Mouse (Mus musculus) MEL (cell line): ENCODE results near the gene Gpn3.

ENCODE experiments used
- CHD2 ChIP-seq: IDR thresholded peaks from 2 replicates; pipeline ENCODE4 v1.6.1; 2011; ENCODE audit warnings: low read length, improper control_type of control experiment
- CTCF ChIP-seq, 3 experiments: IDR thresholded peaks in 2 of 3; conservative IDR thresholded peaks in 1 of 3; 2 replicates each; pipeline ENCODE4 v1.5.1; 2011 to 2012; ENCODE audit warnings: low read length in 3 of 3, low read depth in 2 of 3, mild to moderate bottlenecking in 2 of 3, improper control_type of control experiment in 1 of 3, inconsistent platforms in 1 of 3, mixed read lengths in 1 of 3, moderate library complexity in 1 of 3; ENCODE audit not compliant: control insufficient read depth in 1 of 3, insufficient read depth in 1 of 3, poor library complexity in 1 of 3, severe bottlenecking in 1 of 3
- EP300 ChIP-seq, 2 experiments: IDR thresholded peaks; 2 replicates each; pipeline ENCODE4 v1.6.1; 2011; ENCODE audit warnings: improper control_type of control experiment in 2 of 2, low read length in 2 of 2, low read depth in 1 of 2, mild to moderate bottlenecking in 1 of 2
- ETS1 ChIP-seq: IDR thresholded peaks from 2 replicates; pipeline ENCODE4 v1.6.1; 2012; ENCODE audit warnings: low read depth, mild to moderate bottlenecking, inconsistent platforms, low read length, improper control_type of control experiment, moderate library complexity
- KAT2A ChIP-seq: conservative IDR thresholded peaks from 2 replicates; pipeline ENCODE4 v1.6.1; 2012; ENCODE audit warnings: low read depth, low read length, improper control_type of control experiment, inconsistent platforms
- MAFK ChIP-seq: IDR thresholded peaks from 2 replicates; pipeline ENCODE4 v1.6.1; 2011; ENCODE audit warnings: low read depth, mild to moderate bottlenecking, low read length, improper control_type of control experiment, borderline replicate concordance
- MAX ChIP-seq: IDR thresholded peaks from 2 replicates; pipeline ENCODE4 v1.6.1; 2011; ENCODE audit warnings: low read length, improper control_type of control experiment
- MAZ ChIP-seq: IDR thresholded peaks from 2 replicates; pipeline ENCODE4 v1.6.1; 2012; ENCODE audit warnings: low read depth, mild to moderate bottlenecking, inconsistent platforms, low read length, improper control_type of control experiment
- MXI1 ChIP-seq: IDR thresholded peaks from 2 replicates; pipeline ENCODE4 v1.6.1; 2011; ENCODE audit warnings: mild to moderate bottlenecking, low read depth, low read length, improper control_type of control experiment
- MYC ChIP-seq: IDR thresholded peaks from 2 replicates; pipeline ENCODE4 v1.6.1; 2011; ENCODE audit warnings: low read depth, mild to moderate bottlenecking, low read length, improper control_type of control experiment, moderate library complexity
- NRF1 ChIP-seq: IDR thresholded peaks from 2 replicates; pipeline ENCODE4 v1.6.1; 2014; ENCODE audit warnings: low read depth, mild to moderate bottlenecking, inconsistent platforms, low read length, improper control_type of control experiment, moderate library complexity; ENCODE audit not compliant: poor library complexity, insufficient read depth, severe bottlenecking
- POLR2A ChIP-seq, 2 experiments: IDR thresholded peaks; 2 replicates each; pipeline ENCODE4 v1.6.1; 2011 to 2012; ENCODE audit warnings: low read length in 2 of 2, mild to moderate bottlenecking in 2 of 2, control low read depth in 1 of 2, improper control_type of control experiment in 1 of 2, low read depth in 1 of 2, moderate library complexity in 1 of 2; ENCODE audit not compliant: control insufficient read depth in 1 of 2, insufficient read depth in 1 of 2, poor library complexity in 1 of 2
- TCF12 ChIP-seq: IDR thresholded peaks from 2 replicates; pipeline ENCODE4 v1.6.1; 2014; ENCODE audit warnings: low read depth, mild to moderate bottlenecking, inconsistent platforms, low read length, improper control_type of control experiment, moderate library complexity
- ZKSCAN1 ChIP-seq: IDR thresholded peaks from 2 replicates; pipeline ENCODE4 v1.6.1; 2012; ENCODE audit warnings: low read depth, mild to moderate bottlenecking, inconsistent platforms, low read length, improper control_type of control experiment, moderate library complexity

- TF ChIP-seq CTCF (IDR thresholded peaks at IDR 0.05 in 2 of 3, conservative IDR thresholded peaks at IDR 0.05 in 1 of 3; ENCODE audit: control insufficient read depth in 1 of 3, insufficient read depth in 1 of 3, low read depth in 2 of 3, low read length in 3 of 3, poor library complexity in 1 of 3, severe bottlenecking in 1 of 3) = no peak
- no peak for TF ChIP-seq MAFK
- no peak for TF ChIP-seq MAX
- TF ChIP-seq POLR2A (IDR thresholded peaks at IDR 0.05; ENCODE audit: control insufficient read depth in 1 of 2, insufficient read depth in 1 of 2, low read depth in 1 of 2, low read length in 2 of 2, poor library complexity in 1 of 2) = no peak; a peak in 1 of 4 replicates
- no peak for TF ChIP-seq ZKSCAN1
- no peak for TF ChIP-seq NRF1
- TF ChIP-seq KAT2A = no peak
- no peak for TF ChIP-seq MXI1
- TF ChIP-seq TCF12 = no peak
- no peak for TF ChIP-seq CHD2
- no peak for TF ChIP-seq ETS1
- no peak for TF ChIP-seq MAZ
- TF ChIP-seq MYC = no peak
- no peak for TF ChIP-seq EP300 (IDR thresholded peaks at IDR 0.05; ENCODE audit: low read depth in 1 of 2, low read length in 2 of 2)
Observed at GRCm38 (mm10) chr5:122391178-122391785, 19.6 kb downstream of the Gpn3 start.
